Mouse (Mus musculus): ENCODE data around the gene Pnlip. TPM values are rescaled to one million over a fixed set of nuclear protein-coding genes. Genes with fewer than 3 reads are reported as not detected.

The Pnlip gene
- polyA plus RNA-seq, 1 experiment, result 0.79 TPM

- Histone ChIP-seq H3K36me3 (ENCODE audit: control insufficient read depth, insufficient read depth, low read length) (no peaks in the 10 kb centered on the region), H3K4me3 (ENCODE audit: control insufficient read depth, low read depth, low read length) (no peak overlapping the region), H3K27me3 (ENCODE audit: control insufficient read depth, insufficient read depth, low read length) (no peaks in the 10 kb centered on the region), H3K4me1 (ENCODE audit: control insufficient read depth, insufficient read depth, low read length) (no peaks in the 10 kb centered on the region), H3K27ac (ENCODE audit: control insufficient read depth, insufficient read depth, low read depth, low read length) (no peak overlapping the region)
- TF ChIP-seq POLR2A (IDR thresholded peaks at IDR 0.05; ENCODE audit: control insufficient read depth, low read depth, low read length), result no peak
- no peak for TF ChIP-seq CTCF (IDR thresholded peaks at IDR 0.05; ENCODE audit: control insufficient read depth, insufficient read depth, insufficient replicate concordance, low read depth, low read length)
Observed at GRCm38 (mm10) chr19:58720439-58720838, 68.1 kb downstream of the Pnlip start.

GRCm38 (mm10) chr19:58726551-58726950, 74.3 kb downstream of the Pnlip start:
- Histone ChIP-seq H3K27me3 (ENCODE audit: control insufficient read depth, insufficient read depth, low read length) (no peaks in the 10 kb centered on the region), H3K27ac (ENCODE audit: control insufficient read depth, insufficient read depth, low read depth, low read length) (no peak overlapping the region), H3K4me1 (ENCODE audit: control insufficient read depth, insufficient read depth, low read length) (no peaks in the 10 kb centered on the region; the same call in 1 of the 2 replicates), H3K4me3 (ENCODE audit: control insufficient read depth, low read depth, low read length) (no peak overlapping the region), H3K36me3 (ENCODE audit: control insufficient read depth, insufficient read depth, low read length) (no peaks in the 10 kb centered on the region)
- no peak for TF ChIP-seq CTCF (IDR thresholded peaks at IDR 0.05; ENCODE audit: control insufficient read depth, insufficient read depth, insufficient replicate concordance, low read depth, low read length)
- no peak for TF ChIP-seq POLR2A (IDR thresholded peaks at IDR 0.05; ENCODE audit: control insufficient read depth, low read depth, low read length)

DNA sequence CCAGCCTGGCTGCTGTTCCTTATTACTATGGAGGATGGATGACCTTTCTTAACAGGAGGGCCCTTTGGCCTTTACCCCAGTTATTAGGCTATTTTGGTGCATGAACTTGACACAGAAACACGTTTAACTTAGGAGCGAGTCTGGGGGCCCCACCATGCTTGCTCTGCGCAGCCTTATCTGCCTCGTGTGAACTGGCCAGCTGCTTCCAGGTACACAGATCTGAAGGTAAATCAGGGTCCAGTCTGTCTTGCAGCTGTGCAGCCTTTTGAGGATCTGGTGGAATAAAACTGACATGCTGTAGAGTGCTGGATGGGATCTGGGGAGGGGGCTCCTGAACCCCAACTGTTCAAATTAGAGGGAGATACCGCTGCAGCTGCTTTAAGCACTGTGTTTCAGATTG, 75.5 kb downstream of the Pnlip start:
- Histone ChIP-seq H3K27me3 (ENCODE audit: control insufficient read depth, insufficient read depth, low read length) (no peaks in the 10 kb centered on the region), H3K36me3 (ENCODE audit: control insufficient read depth, insufficient read depth, low read length) (no peaks in the 10 kb centered on the region), H3K4me3 (ENCODE audit: control insufficient read depth, low read depth, low read length) (no peak overlapping the region), H3K4me1 (ENCODE audit: control insufficient read depth, insufficient read depth, low read length) (no peaks in the 10 kb centered on the region; the same call in 1 of the 2 replicates), H3K27ac (ENCODE audit: control insufficient read depth, insufficient read depth, low read depth, low read length) (no peak overlapping the region)
- TF ChIP-seq POLR2A (IDR thresholded peaks at IDR 0.05; ENCODE audit: control insufficient read depth, low read depth, low read length) (no peak), CTCF (IDR thresholded peaks at IDR 0.05; ENCODE audit: control insufficient read depth, insufficient read depth, insufficient replicate concordance, low read depth, low read length) (no peak)

DNA sequence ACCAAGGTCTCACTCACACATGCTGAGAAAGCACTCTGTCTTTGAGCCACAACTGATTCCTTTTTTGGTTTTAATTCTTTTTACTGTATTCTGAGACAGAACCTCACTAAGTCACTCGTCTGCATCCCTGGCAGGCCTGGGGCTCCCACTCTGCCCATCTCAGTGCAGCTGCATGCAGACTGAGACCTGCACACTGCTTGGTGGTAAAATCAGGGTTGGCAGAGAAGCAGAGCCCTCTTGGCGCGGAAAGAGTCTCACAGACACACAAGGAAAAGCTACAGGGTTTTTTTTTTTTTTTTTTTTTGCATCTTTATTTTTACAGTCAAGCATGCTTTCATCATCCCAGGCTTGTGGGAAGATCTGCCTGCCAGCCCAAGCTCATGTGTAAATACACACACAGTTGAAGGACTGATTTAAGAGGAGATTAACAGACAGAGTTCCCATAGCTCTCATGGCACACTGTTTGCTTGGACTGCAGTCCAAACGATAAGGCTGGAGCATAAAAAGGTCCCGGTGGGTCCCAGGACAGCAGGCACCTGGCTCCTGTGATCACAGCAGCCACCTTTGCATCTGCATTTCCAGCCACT, 76.2 kb downstream of the Pnlip start, which contains the start of gene Pnliprp1:
Gene Pnliprp1, plus strand, starts transcription at position 443 of the 587 bp plus-strand sequence.
- no peak within 1 kb of the TSS for H3K27ac ChIP-seq (ENCODE audit: control insufficient read depth, insufficient read depth, low read depth, low read length)
- H3K4me3 ChIP-seq (ENCODE audit: control insufficient read depth, low read depth, low read length), result no peak within 1 kb of the TSS
- H3K4me1 ChIP-seq (ENCODE audit: control insufficient read depth, insufficient read depth, low read length), result no peaks in the 10 kb centered on the region; the same call in 1 of the 2 replicates
- no peaks in the 10 kb centered on the region for H3K36me3 ChIP-seq (ENCODE audit: control insufficient read depth, insufficient read depth, low read length)
- TF ChIP-seq POLR2A (IDR thresholded peaks at IDR 0.05; ENCODE audit: control insufficient read depth, low read depth, low read length) (no peak), CTCF (IDR thresholded peaks at IDR 0.05; ENCODE audit: control insufficient read depth, insufficient read depth, insufficient replicate concordance, low read depth, low read length) (no peak)
- H3K27me3 ChIP-seq (ENCODE audit: control insufficient read depth, insufficient read depth, low read length), result no peaks in the 10 kb centered on the region

Other genes starting within 250 kb of the Pnlip start
- gene Gfra1, start 196.6 kb upstream of the Pnlip start, polyA plus RNA-seq (2012; rRNA removed), result 1.2 and 1.6 TPM in 2 replicates
- gene Ccdc172, start 140.5 kb upstream of the Pnlip start, polyA plus RNA-seq (2012; rRNA removed), result 8.6 and 8.9 TPM in 2 replicates
- 0.19 TPM in 2 replicates for gene Pnliprp1, start 76.4 kb downstream of the Pnlip start, polyA plus RNA-seq (2012; rRNA removed)
- gene Pnliprp2, start 107.2 kb downstream of the Pnlip start, polyA plus RNA-seq (2012; rRNA removed), result 0.14 and 0.32 TPM in 2 replicates
- 595 and 599 TPM in 2 replicates for gene 1700019N19Rik, start 142.0 kb downstream of the Pnlip start, polyA plus RNA-seq (2012; rRNA removed)